Mouse (Mus musculus): ENCODE data around the gene Vmn1r114. TPM values are rescaled to one million over a fixed set of nuclear protein-coding genes. Genes with fewer than 3 reads are reported as not detected.
"Not testable (repeated sequence)": the region's sequence is repeated elsewhere in the genome, so short reads cannot be mapped to it uniquely, and the experiment has no call there.

The Vmn1r114 gene
- not detected in 2 replicates for polyA plus RNA-seq (2014; fragmentation: Nextera tagmentation; extraction: Ambion mirVana)

GRCm38 (mm10) chr7:20812086-20812485 lies at the start of gene Vmn1r114:
Gene Vmn1r114 (minus strand): TSS chr7:20812186.
- not testable (repeated sequence) for H3K9me3 ChIP-seq (ENCODE audit: control insufficient read depth, low read length); ATAC-seq (ENCODE audit: low FRiP score); H3K36me3 ChIP-seq (ENCODE audit: control insufficient read depth, insufficient read depth, low read length); H3K27ac ChIP-seq (ENCODE audit: low read depth, low read length); H3K4me1 ChIP-seq (ENCODE audit: control insufficient read depth, insufficient read depth, low read length); H3K9ac ChIP-seq (ENCODE audit: low read length); H3K4me3 ChIP-seq (ENCODE audit: low read depth, low read length); H3K4me2 ChIP-seq; DNase-seq (ENCODE audit: low spot score, missing footprints); H3K27me3 ChIP-seq (ENCODE audit: control insufficient read depth, insufficient read depth, low read length)
- WGBS, result no CpG with 5 or more reads among the region's 5 CpGs

GRCm38 (mm10) chr7:20844885-20845284 lies 32.9 kb upstream of the Vmn1r114 start, which contains the start of gene Vmn1r115:
Gene Vmn1r115 (minus strand): TSS chr7:20844985.
- H3K9me3 ChIP-seq (ENCODE audit: control insufficient read depth, low read length); H3K36me3 ChIP-seq (ENCODE audit: control insufficient read depth, insufficient read depth, low read length); H3K4me3 ChIP-seq (ENCODE audit: low read depth, low read length); H3K4me1 ChIP-seq (ENCODE audit: control insufficient read depth, insufficient read depth, low read length); ATAC-seq (ENCODE audit: low FRiP score); H3K4me2 ChIP-seq; DNase-seq (ENCODE audit: low spot score, missing footprints); H3K9ac ChIP-seq (ENCODE audit: low read length); H3K27me3 ChIP-seq (ENCODE audit: control insufficient read depth, insufficient read depth, low read length); H3K27ac ChIP-seq (ENCODE audit: low read depth, low read length): not testable (repeated sequence)
- WGBS, result 100% methylated on average over 1 of the region's 3 CpGs

DNA sequence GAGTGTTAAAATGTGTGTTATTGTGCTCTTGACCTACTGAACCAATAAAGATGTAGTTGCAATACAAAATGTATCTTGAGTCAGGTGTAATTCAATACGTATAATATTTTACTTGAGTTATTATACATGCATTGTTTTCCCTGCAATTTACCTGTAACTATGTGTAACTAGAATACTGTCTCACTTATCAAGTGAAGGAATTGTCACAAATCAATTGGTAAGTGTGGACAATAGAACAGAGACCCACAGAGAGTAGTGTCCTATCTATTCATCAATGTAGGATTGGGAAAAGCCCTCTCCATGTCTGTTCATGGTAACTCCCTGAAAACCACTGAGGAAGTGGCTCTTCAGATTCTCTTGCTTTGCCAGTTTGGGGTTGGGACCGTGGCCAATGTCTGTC lies 25.0 kb downstream of the Vmn1r114 start, which contains the start of gene Vmn1r113:
Vmn1r113 (plus strand) TSS at position 301 of the 400 bp plus-strand sequence.
- not testable (repeated sequence) for DNase-seq (ENCODE audit: low spot score, missing footprints); H3K4me3 ChIP-seq (ENCODE audit: low read depth, low read length); H3K27ac ChIP-seq (ENCODE audit: low read depth, low read length); H3K36me3 ChIP-seq (ENCODE audit: control insufficient read depth, insufficient read depth, low read length); H3K4me1 ChIP-seq (ENCODE audit: control insufficient read depth, insufficient read depth, low read length); H3K9ac ChIP-seq (ENCODE audit: low read length); H3K9me3 ChIP-seq (ENCODE audit: control insufficient read depth, low read length); ATAC-seq (ENCODE audit: low FRiP score); H3K27me3 ChIP-seq (ENCODE audit: control insufficient read depth, insufficient read depth, low read length); H3K4me2 ChIP-seq
- WGBS, result 62% methylated on average over 2 of the region's 2 CpGs

- not testable (repeated sequence) for H3K36me3 ChIP-seq (ENCODE audit: control insufficient read depth, insufficient read depth, low read length); H3K4me2 ChIP-seq; H3K4me1 ChIP-seq (ENCODE audit: control insufficient read depth, insufficient read depth, low read length); H3K9me3 ChIP-seq (ENCODE audit: control insufficient read depth, low read length); H3K9ac ChIP-seq (ENCODE audit: low read length); H3K4me3 ChIP-seq (ENCODE audit: low read depth, low read length); DNase-seq (ENCODE audit: low spot score, missing footprints); ATAC-seq (ENCODE audit: low FRiP score); H3K27ac ChIP-seq (ENCODE audit: low read depth, low read length); H3K27me3 ChIP-seq (ENCODE audit: control insufficient read depth, insufficient read depth, low read length)
- WGBS, result no CpG with 5 or more reads among the region's 3 CpGs
Measured at GRCm38 (mm10) chr7:20770885-20771284, 41.1 kb downstream of the Vmn1r114 start, which contains the start of gene Vmn1r112. Gene Vmn1r112 (plus strand): TSS chr7:20771185.

Other genes starting within 250 kb of the Vmn1r114 start
- not detected in 2 replicates for gene Gm4141, start 235.9 kb downstream of the Vmn1r114 start, polyA plus RNA-seq (2014; fragmentation: Nextera tagmentation; extraction: Ambion mirVana)
- gene Gm4513, start 213.2 kb downstream of the Vmn1r114 start, polyA plus RNA-seq (2014; fragmentation: Nextera tagmentation; extraction: Ambion mirVana), result not detected in 2 replicates
- gene Vmn1r107, start 143.3 kb downstream of the Vmn1r114 start, polyA plus RNA-seq (2014; fragmentation: Nextera tagmentation; extraction: Ambion mirVana), result not detected in 2 replicates
- not detected in 2 replicates for gene Vmn1r111, start 109.0 kb downstream of the Vmn1r114 start, polyA plus RNA-seq (2014; fragmentation: Nextera tagmentation; extraction: Ambion mirVana)
- gene Gm10668, start 81.6 kb downstream of the Vmn1r114 start, polyA plus RNA-seq (2014; fragmentation: Nextera tagmentation; extraction: Ambion mirVana), result not detected in 2 replicates
- gene Vmn1r112, start 41.0 kb downstream of the Vmn1r114 start, polyA plus RNA-seq (2014; fragmentation: Nextera tagmentation; extraction: Ambion mirVana), result not detected in 2 replicates
- gene Vmn1r113, start 24.9 kb downstream of the Vmn1r114 start, polyA plus RNA-seq (2014; fragmentation: Nextera tagmentation; extraction: Ambion mirVana), result not detected in 2 replicates
- gene Vmn1r115, start 32.8 kb upstream of the Vmn1r114 start, polyA plus RNA-seq (2014; fragmentation: Nextera tagmentation; extraction: Ambion mirVana), result not detected in 2 replicates
- not detected in 2 replicates for gene Vmn1r116, start 60.1 kb upstream of the Vmn1r114 start, polyA plus RNA-seq (2014; fragmentation: Nextera tagmentation; extraction: Ambion mirVana)
- not detected in 2 replicates for gene Vmn1r117, start 71.9 kb upstream of the Vmn1r114 start, polyA plus RNA-seq (2014; fragmentation: Nextera tagmentation; extraction: Ambion mirVana)
- not detected in 2 replicates for gene Vmn1r118, start 100.2 kb upstream of the Vmn1r114 start, polyA plus RNA-seq (2014; fragmentation: Nextera tagmentation; extraction: Ambion mirVana)
- not detected in 2 replicates for gene Vmn1r119, start 200.3 kb upstream of the Vmn1r114 start, polyA plus RNA-seq (2014; fragmentation: Nextera tagmentation; extraction: Ambion mirVana)
- not detected in 2 replicates for gene Vmn1r120, start 241.6 kb upstream of the Vmn1r114 start, polyA plus RNA-seq (2014; fragmentation: Nextera tagmentation; extraction: Ambion mirVana)

All from midbrain, embryonic 11.5 days (tissue).